Mouse (Mus musculus) embryonic facial prominence, embryonic 11.5 days (tissue): ENCODE measurements around the gene Gtpbp1. TPM values are rescaled to one million over a fixed set of nuclear protein-coding genes. Genes with fewer than 3 reads are reported as not detected.

Source experiments
- ATAC-seq: fragments of 200-750 bp; cut with Nextera tagmentation; replicated peaks from 2 replicates; pipeline ENCODE4 v1.8.0; 2017; ENCODE audit warnings: low read depth; ENCODE audit not compliant: insufficient number of reproducible peaks, low FRiP score, low TSS enrichment
- DNase-seq: peaks from one replicate; pipeline ENCODE4 v3.0.0-alpha.2; 2015; ENCODE audit warnings: low spot score
- H3K27ac ChIP-seq: fragments of 300-500 bp; sonication (generic); replicated peaks from 2 replicates; pipeline ENCODE4 v1.5.1; 2014; ENCODE audit warnings: mild to moderate bottlenecking, low read depth, low read length, control low read depth
- H3K27me3 ChIP-seq: fragments of 300-500 bp; sonication (generic); 2 replicates; pipeline ENCODE4 v1.6.1; 2014; ENCODE audit warnings: mild to moderate bottlenecking, low read length, moderate library complexity, mixed read lengths; ENCODE audit not compliant: control insufficient read depth, insufficient read depth
- H3K36me3 ChIP-seq: fragments of 300-500 bp; sonication (generic); replicated peaks from 2 replicates; pipeline ENCODE4 v1.6.1; 2014; ENCODE audit warnings: low read depth, mild to moderate bottlenecking, low read length, moderate library complexity, mixed read lengths; ENCODE audit not compliant: control insufficient read depth, insufficient read depth
- H3K4me1 ChIP-seq: fragments of 300-500 bp; sonication (generic); 2 replicates; pipeline ENCODE4 v1.6.1; 2014; ENCODE audit warnings: low read length, mixed read lengths; ENCODE audit not compliant: control insufficient read depth, insufficient read depth
- H3K4me2 ChIP-seq: fragments of 300-500 bp; sonication (generic); 2 replicates; pipeline ENCODE4 v1.6.1; 2014; ENCODE audit warnings: low read depth, mild to moderate bottlenecking, control low read depth, low read length, moderate library complexity
- H3K4me3 ChIP-seq: fragments of 300-500 bp; sonication (generic); 2 replicates; pipeline ENCODE4 v1.5.1; 2014; ENCODE audit warnings: low read depth, low read length, control low read depth
- H3K9ac ChIP-seq: fragments of 300-500 bp; sonication (generic); replicated peaks from 2 replicates; pipeline ENCODE4 v1.6.1; 2014; ENCODE audit warnings: mild to moderate bottlenecking, control low read depth, low read length
- H3K9me3 ChIP-seq: fragments of 300-500 bp; sonication (generic); replicated peaks from 2 replicates; pipeline ENCODE4 v1.6.1; 2016; ENCODE audit warnings: mild to moderate bottlenecking, low read length, inconsistent platforms, mixed read lengths; ENCODE audit not compliant: control insufficient read depth
- WGBS: fragments of 180-500 bp; shearing (Covaris S2); extraction: QIAGEN DNeasy Blood & Tissue Kit; methylation state at CpG from one replicate; pipeline ENCODE4 v1.1.7; 2014; 5-methylcytosine and 5-hydroxymethylcytosine counted together
- polyA plus RNA-seq: library from polyadenylated mRNA; unstranded; fragments of >200 nt; fragmentation: Nextera tagmentation; extraction: Ambion mirVana; gene quantifications from 2 replicates; pipeline ENCODE4 v1.2.1, GENCODE M21; 2014

The Gtpbp1 gene
- polyA plus RNA-seq, 1 experiment from 2014 or later, result 29.2 TPM

DNA sequence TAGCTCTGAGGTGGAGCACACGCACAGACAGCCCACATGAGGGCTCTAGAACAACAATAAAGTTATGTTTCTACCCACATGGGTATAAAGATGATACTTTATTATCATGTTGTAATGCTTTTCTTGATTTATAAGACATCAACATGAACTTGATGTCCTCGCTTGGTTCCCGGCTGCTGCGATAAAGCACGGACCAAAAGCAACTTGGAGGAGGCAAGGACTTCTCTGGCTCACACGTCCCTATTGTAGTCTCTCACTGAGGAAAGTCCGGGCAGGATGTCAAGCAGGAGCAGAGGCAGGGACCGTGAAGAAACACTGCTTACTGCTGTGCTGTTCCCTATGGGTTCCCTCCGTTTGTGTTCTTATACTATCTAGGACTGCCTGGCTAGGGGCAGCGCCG is 53.4 kb downstream of the Gtpbp1 start:
- DNase-seq (no peak), ATAC-seq (no peak)
- Histone ChIP-seq H3K4me1 (no peaks in the 10 kb centered on the region), H3K4me2 (no peak overlapping the region), H3K36me3 (no peaks in the 10 kb centered on the region), H3K27me3 (no peaks in the 10 kb centered on the region), H3K9ac (no peak overlapping the region), H3K4me3 (no peak overlapping the region), H3K9me3 (no peaks in the 10 kb centered on the region), H3K27ac (no peak overlapping the region)
- 90% methylated on average over 11 of the region's 11 CpGs for WGBS

DNA sequence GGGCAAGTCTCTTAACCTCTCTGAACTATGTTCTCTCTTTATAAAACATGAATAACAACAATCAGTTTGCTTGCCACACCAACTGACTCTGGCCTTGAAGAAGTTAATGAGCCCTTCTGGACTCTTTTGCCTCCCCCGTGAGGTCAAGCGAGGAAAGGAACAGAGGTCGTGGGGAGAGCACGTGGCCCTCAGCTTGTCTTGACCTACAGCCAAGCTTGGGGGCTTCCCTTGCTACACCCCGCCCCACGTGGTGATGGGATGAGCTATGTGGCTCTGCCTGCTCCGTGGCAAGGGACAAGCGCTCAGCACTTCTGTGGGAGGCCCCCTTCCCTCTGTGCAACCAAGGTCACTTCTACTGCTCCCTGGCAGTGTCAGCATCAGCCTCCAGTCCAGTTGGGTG is 54.1 kb downstream of the Gtpbp1 start:
- H3K36me3 ChIP-seq, result no peaks in the 10 kb centered on the region
- H3K9me3 ChIP-seq, result no peaks in the 10 kb centered on the region
- DNase-seq, result no peak
- H3K27me3 ChIP-seq, result no peaks in the 10 kb centered on the region
- 70% methylated on average over 8 of the region's 8 CpGs for WGBS
- no peak overlapping the region for H3K4me3 ChIP-seq
- H3K4me1 ChIP-seq, result no peaks in the 10 kb centered on the region
- H3K27ac ChIP-seq, result no peak overlapping the region
- no peak for ATAC-seq
- no peak overlapping the region for H3K9ac ChIP-seq
- no peak overlapping the region for H3K4me2 ChIP-seq

DNA sequence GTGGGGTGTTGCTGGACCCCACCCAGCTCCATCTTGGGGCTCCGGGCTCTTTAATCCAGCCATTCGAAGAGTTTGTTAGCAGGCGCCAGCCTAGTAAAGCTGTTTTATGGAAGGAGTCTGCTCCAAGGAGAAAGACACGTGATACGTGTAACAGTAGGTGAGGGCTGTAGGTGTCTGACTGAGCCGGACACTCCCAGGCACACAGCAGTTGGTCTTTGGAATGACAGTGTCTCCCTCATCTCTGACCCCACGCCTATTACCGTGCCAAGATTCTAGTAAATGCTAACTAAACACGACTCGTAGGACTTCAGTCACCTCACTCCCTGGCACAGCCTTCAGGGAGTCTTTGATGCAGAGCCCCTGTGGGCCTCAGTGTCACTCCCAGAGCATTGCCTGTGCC is 54.7 kb downstream of the Gtpbp1 start:
- DNase-seq, result no peak
- WGBS, result 86% methylated on average over 10 of the region's 10 CpGs
- H3K9ac ChIP-seq, result no peak overlapping the region
- no peaks in the 10 kb centered on the region for H3K4me1 ChIP-seq
- no peaks in the 10 kb centered on the region for H3K9me3 ChIP-seq
- H3K4me2 ChIP-seq, result no peak overlapping the region
- no peak overlapping the region for H3K27ac ChIP-seq
- no peaks in the 10 kb centered on the region for H3K36me3 ChIP-seq
- H3K27me3 ChIP-seq, result no peaks in the 10 kb centered on the region
- H3K4me3 ChIP-seq, result no peak overlapping the region
- ATAC-seq, result no peak

DNA sequence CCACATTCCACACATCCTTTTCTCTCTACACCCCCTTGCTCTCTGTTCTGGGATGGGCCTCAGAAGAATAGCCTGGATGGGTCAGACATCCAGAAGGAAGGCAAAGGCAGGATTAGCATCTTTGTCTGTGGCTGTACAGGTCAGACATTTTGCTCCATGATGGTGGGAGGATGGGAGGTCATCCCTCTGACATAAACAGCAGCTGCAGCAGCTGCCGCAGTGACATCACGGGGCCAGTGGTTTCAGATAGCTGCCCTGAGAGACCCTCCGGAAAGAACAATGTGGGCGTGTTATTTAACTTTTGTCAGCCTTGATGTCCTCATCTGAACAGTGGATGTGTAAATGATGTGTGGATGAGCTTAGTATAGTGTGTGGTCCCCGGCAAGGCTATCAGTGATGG is 55.2 kb downstream of the Gtpbp1 start:
- Histone ChIP-seq H3K27me3 (no peaks in the 10 kb centered on the region), H3K9me3 (no peaks in the 10 kb centered on the region), H3K9ac (no peak overlapping the region), H3K36me3 (no peaks in the 10 kb centered on the region), H3K4me1 (no peaks in the 10 kb centered on the region), H3K4me3 (no peak overlapping the region), H3K4me2 (no peak overlapping the region), H3K27ac (no peak overlapping the region)
- ATAC-seq (no peak), DNase-seq (no peak)
- 84% methylated on average over 5 of the region's 5 CpGs for WGBS

DNA sequence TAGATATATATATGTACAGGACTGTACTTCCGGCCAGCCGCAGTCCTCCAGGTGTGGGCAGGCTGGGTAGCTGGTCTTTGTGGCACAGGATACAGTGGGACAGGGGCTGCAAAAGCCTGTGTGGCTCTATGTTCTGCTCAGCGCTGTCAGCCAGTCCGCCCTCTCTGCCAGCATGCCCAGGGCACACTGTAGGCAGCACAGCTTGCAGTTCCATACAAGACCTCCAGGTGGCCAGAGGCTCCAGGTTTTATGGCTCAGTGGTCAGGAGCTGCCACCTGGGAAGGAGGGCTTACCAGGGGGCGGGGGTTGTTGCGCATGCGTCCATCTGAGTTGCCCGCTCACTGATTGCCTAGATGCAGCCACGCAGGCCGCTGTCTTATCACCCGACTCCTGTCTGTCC is 57.4 kb downstream of the Gtpbp1 start:
- WGBS, result 50% methylated on average over 11 of the region's 11 CpGs
- Histone ChIP-seq H3K27ac (no peak overlapping the region), H3K9ac (no peak overlapping the region), H3K9me3 (no peaks in the 10 kb centered on the region), H3K4me1 (no peaks in the 10 kb centered on the region), H3K36me3 (no peaks in the 10 kb centered on the region), H3K4me2 (no peak overlapping the region), H3K4me3 (no peak overlapping the region), H3K27me3 (no peaks in the 10 kb centered on the region)
- DNase-seq (peak; percentile 58), ATAC-seq (no peak)

DNA sequence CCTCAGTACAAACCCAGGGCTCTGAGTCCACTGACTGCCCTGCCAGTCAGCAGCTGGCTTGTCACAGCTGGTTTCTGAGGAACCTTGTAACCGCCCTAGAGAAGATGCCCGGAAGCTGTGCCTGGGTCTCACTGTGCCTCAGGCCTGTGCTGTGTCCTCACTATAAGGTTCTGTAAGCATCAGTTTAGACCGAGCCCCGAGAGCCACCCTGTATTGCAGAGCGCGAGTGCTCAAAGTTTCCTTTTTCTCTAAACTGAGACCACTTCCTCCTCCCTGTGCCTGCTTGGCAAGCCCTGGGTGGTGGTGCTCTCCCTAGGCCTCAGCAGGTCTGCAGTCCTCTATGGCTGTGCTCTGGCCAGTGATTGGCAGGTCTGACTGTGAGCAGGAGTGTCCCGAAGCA is 58.5 kb downstream of the Gtpbp1 start:
- Histone ChIP-seq H3K27me3 (no peaks in the 10 kb centered on the region), H3K9ac (no peak overlapping the region), H3K4me1 (no peaks in the 10 kb centered on the region), H3K27ac (no peak overlapping the region), H3K9me3 (no peaks in the 10 kb centered on the region), H3K4me2 (no peak overlapping the region), H3K36me3 (no peaks in the 10 kb centered on the region), H3K4me3 (no peak overlapping the region)
- no peak for DNase-seq
- no peak for ATAC-seq
- whole genome bisulfite sequencing, result 90% methylated on average over 7 of the region's 7 CpGs

DNA sequence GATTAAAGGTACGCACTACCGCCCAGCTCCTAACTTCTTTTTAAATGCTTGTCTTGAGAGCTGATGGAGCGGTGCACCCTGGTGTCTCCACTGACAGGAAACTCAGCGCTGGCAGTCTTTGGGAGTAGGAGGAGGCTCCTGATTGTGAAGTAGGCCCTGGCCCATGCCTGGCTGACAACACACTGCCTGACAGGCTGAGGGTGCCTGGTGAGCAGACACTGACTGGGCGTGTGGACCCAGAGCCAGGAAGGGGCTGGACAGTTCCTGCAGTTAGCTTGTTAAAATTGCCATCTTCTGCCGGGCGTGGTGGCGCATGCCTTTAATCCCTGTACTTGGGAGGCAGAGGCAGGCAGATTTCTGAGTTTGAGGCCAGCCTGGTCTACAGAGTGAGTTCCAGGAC is 59.6 kb downstream of the Gtpbp1 start:
- no peak overlapping the region for H3K4me3 ChIP-seq
- H3K27me3 ChIP-seq, result no peaks in the 10 kb centered on the region
- no peaks in the 10 kb centered on the region for H3K36me3 ChIP-seq
- WGBS, result 84% methylated on average over 8 of the region's 8 CpGs
- H3K9me3 ChIP-seq, result no peaks in the 10 kb centered on the region
- no peak overlapping the region for H3K4me2 ChIP-seq
- no peaks in the 10 kb centered on the region for H3K4me1 ChIP-seq
- no peak for ATAC-seq
- H3K9ac ChIP-seq, result no peak overlapping the region
- DNase-seq, result no peak
- H3K27ac ChIP-seq, result no peak overlapping the region

DNA sequence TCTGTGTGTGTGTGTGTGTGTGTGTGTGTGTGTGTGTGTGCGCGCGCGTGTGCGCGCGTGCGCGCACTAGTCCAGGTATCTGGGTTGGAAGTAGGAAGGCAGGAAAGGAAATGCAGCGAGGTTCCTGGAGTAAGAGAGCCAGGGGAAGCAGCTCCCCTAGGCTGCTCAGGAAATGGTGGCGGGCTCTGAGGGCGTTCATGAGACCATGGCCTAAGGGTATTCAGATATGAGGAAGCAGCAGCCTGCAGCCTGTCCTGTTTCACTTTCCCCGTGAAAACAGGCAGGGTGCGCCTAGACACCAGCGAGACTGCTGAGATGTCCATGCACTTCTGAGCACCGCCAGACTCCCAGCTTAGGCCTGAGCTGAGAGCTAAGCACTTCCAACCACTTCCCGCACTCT is 61.1 kb downstream of the Gtpbp1 start:
- Histone ChIP-seq H3K4me1 (no peaks in the 10 kb centered on the region), H3K27me3 (no peaks in the 10 kb centered on the region), H3K4me2 (no peak overlapping the region), H3K27ac (no peak overlapping the region), H3K9ac (no peak overlapping the region), H3K9me3 (no peaks in the 10 kb centered on the region), H3K36me3 (no peaks in the 10 kb centered on the region), H3K4me3 (no peak overlapping the region)
- DNase-seq (no peak), ATAC-seq (no peak)
- WGBS, result 85% methylated on average over 17 of the region's 17 CpGs
